Mouse (Mus musculus) C2C12 (cell line): ENCODE data around the gene Taf6.

Experiments used
- CTCF ChIP-seq: IDR thresholded peaks from one replicate; pipeline ENCODE4 v1.5.1; 2011; ENCODE audit not compliant: control insufficient read depth, insufficient read depth, insufficient read length
- MAX ChIP-seq: IDR thresholded peaks from one replicate; pipeline ENCODE4 v1.6.1; 2011; ENCODE audit warnings: mild to moderate bottlenecking, control low read depth
- MYOD1 ChIP-seq: IDR thresholded peaks from one replicate; pipeline ENCODE4 v1.6.1; 2011; ENCODE audit warnings: low read depth; ENCODE audit not compliant: control insufficient read depth, insufficient read length
- MYOG ChIP-seq: IDR thresholded peaks from one replicate; pipeline ENCODE4 v1.6.1; 2011; ENCODE audit not compliant: control insufficient read depth, insufficient read length; ENCODE audit errors: extremely low read depth
- USF1 ChIP-seq: IDR thresholded peaks from one replicate; pipeline ENCODE4 v1.6.1; 2011; ENCODE audit warnings: low read depth, mild to moderate bottlenecking, control low read depth, moderate library complexity

DNA sequence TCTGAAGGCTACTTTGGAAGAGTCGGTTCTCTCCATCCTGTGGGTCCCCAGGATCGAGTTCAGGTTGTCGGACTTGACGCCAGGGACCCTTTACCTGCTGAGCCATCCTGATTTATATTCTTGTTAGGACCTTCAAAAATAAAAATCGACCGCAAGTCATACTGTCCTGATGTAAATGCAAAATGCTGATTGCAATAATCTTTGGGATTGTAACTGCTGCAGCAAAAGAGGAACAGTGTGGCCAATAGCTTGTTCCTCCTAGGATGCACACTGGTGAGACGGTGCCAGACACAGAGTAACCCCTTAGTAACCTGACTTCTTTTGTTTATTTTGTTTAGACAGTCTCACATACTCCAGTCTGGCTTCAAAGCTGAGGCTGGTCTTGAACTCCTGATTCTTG lies 8.2 kb upstream of the Taf6 start:
- TF ChIP-seq MYOD1: no peak
- no peak for TF ChIP-seq MAX
- no peak for TF ChIP-seq CTCF
- no peak for TF ChIP-seq USF1
- TF ChIP-seq MYOG: no peak
